Comparison of ENCODE assay signal across 9 mouse cellular contexts in the genomic region with DNA sequence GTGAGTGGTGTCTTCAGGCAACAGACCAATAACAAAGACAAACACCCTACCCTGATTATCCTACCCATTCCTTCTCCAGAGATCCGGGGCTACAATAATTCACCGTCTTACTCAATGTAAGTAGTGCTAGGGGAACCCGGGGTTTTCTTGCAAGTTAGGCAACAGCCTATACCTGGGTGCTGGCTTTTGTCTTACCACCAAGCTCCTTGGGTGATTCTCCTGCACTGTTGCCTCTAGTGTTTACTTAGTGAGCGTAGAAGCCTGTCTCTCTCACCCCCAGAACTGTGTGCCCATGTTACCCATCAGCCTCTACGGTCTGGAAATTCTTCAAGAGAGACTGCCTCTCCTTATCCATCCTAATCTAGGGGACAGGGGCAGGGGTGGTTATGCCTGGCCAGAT. TPM values are rescaled to one million over a fixed set of nuclear protein-coding genes. Genes with fewer than 3 reads are reported as not detected.
DNase-seq lines count a peak whose midpoint lies in the region; ATAC-seq and TF ChIP-seq lines count a peak whose summit lies in the region.
"Had no signal": no experiment of that assay in that cellular context is flagged by ENCODE, and none has a peak within 500 bp of the region (broad histone marks: within the 10 kb centered on the region; RNA-seq: fewer than 3 reads in every experiment).

No protein-coding gene starts in this region.

- peaks cover 10% of the 10 kb centered on the region; the same call in 1 of the 2 replicates for H3K36me3 ChIP-seq in heart, postnatal 0 days (replicated peaks; ENCODE audit: control insufficient read depth, insufficient read depth, low read length)
- H3K36me3 ChIP-seq in G1E (replicated peaks): peaks cover 28% of the 10 kb centered on the region
- peaks cover 3% of the 10 kb centered on the region; the same call in 1 of the 2 replicates for H3K36me3 ChIP-seq in forebrain, postnatal 0 days (ENCODE audit: insufficient read depth)
- H3K36me3 ChIP-seq in liver, postnatal 0 days (replicated peaks; ENCODE audit: insufficient read depth, low read length): peaks cover 9% of the 10 kb centered on the region

- H3K4me1 ChIP-seq in heart, postnatal 0 days (ENCODE audit: control insufficient read depth, insufficient read depth): peaks cover 28% of the 10 kb centered on the region
- peaks cover 72% of the 10 kb centered on the region for H3K4me1 ChIP-seq in G1E (ENCODE audit: insufficient read depth, low read depth, low read length)
- peaks cover 11% of the 10 kb centered on the region for H3K4me1 ChIP-seq in forebrain, postnatal 0 days (ENCODE audit: insufficient read depth)
- peaks cover 53% of the 10 kb centered on the region for H3K4me1 ChIP-seq in liver, postnatal 0 days (ENCODE audit: insufficient read depth)

- TF ChIP-seq EP300 in heart, postnatal 0 days (IDR thresholded peaks at IDR 0.05; ENCODE audit: low read depth): no peak
- no peak for TF ChIP-seq EP300 in liver, postnatal 0 days (IDR thresholded peaks at IDR 0.05; ENCODE audit: low read depth)

- peak overlapping the region; percentile 68 for H3K27ac ChIP-seq in heart, postnatal 0 days (ENCODE audit: low read depth)
- H3K27ac ChIP-seq in forebrain, postnatal 0 days (ENCODE audit: low read depth, low read length): no peak overlapping the region
- peak overlapping the region; percentile 100 for H3K27ac ChIP-seq in liver, postnatal 0 days (ENCODE audit: low read depth)

- no peak for ATAC-seq in heart, postnatal 0 days (ENCODE audit: insufficient read depth, low read depth)
- ATAC-seq in G1E (ENCODE audit: extremely low read depth, insufficient number of reproducible peaks, low FRiP score, poor library complexity, severe bottlenecking): no peak
- no peak for ATAC-seq in forebrain, postnatal 0 days
- no peak for ATAC-seq in liver, postnatal 0 days

- WGBS in heart, postnatal 0 days: 58% methylated on average over 5 of the region's 5 CpGs
- 75% methylated on average over 5 of the region's 5 CpGs for WGBS in forebrain, postnatal 0 days
- 45% methylated on average over 5 of the region's 5 CpGs for WGBS in liver, postnatal 0 days (ENCODE audit: insufficient replicate concordance)

- no peak for DNase-seq in heart, postnatal 0 days (ENCODE audit: low spot score)
- no peak for DNase-seq in heart, adult 8-10 months (ENCODE audit: low spot score)
- DNase-seq in G1E (ENCODE audit: low spot score): no peak
- DNase-seq in forebrain, postnatal 0 days: no peak
- no peak for DNase-seq in liver, postnatal 0 days
- DNase-seq in urinary bladder, adult 18-20 months (ENCODE audit: low spot score in 2 of 2): no peak
- no peak for DNase-seq in urinary bladder, postnatal 14 days (ENCODE audit: low spot score)
- no peak for DNase-seq in spleen, adult 12 weeks (ENCODE audit: low spot score)

- TF ChIP-seq CTCF in heart, postnatal 0 days (IDR thresholded peaks at IDR 0.05; ENCODE audit: low read depth): no peak
- TF ChIP-seq CTCF in G1E (IDR thresholded peaks at IDR 0.05; ENCODE audit: low read depth, low read length): no peak
- no peak for TF ChIP-seq CTCF in forebrain, postnatal 0 days (IDR thresholded peaks at IDR 0.05; ENCODE audit: low read depth)
- TF ChIP-seq CTCF in liver, postnatal 0 days (IDR thresholded peaks at IDR 0.05; ENCODE audit: low read depth): no peak

- peak overlapping the region; percentile 59 for H3K9ac ChIP-seq in heart, postnatal 0 days (replicated peaks; ENCODE audit: low read depth, low read length)
- no peak overlapping the region for H3K9ac ChIP-seq in forebrain, postnatal 0 days
- H3K9ac ChIP-seq in liver, postnatal 0 days (replicated peaks): peak overlapping the region; percentile 70

- H3K27me3 ChIP-seq in heart, postnatal 0 days (ENCODE audit: control insufficient read depth, insufficient read depth, low read length): no peaks in the 10 kb centered on the region
- H3K27me3 ChIP-seq in G1E (ENCODE audit: insufficient read depth, low read length): no peaks in the 10 kb centered on the region
- no peaks in the 10 kb centered on the region for H3K27me3 ChIP-seq in forebrain, postnatal 0 days (ENCODE audit: insufficient read depth, low read length)
- no peaks in the 10 kb centered on the region for H3K27me3 ChIP-seq in liver, postnatal 0 days (ENCODE audit: insufficient read depth, low read length)
- H3K27me3 ChIP-seq: Patski had no signal

- no peaks in the 10 kb centered on the region for H3K9me3 ChIP-seq in heart, postnatal 0 days (replicated peaks; ENCODE audit: control insufficient read depth, low read length)
- H3K9me3 ChIP-seq in G1E (replicated peaks): no peaks in the 10 kb centered on the region
- no peaks in the 10 kb centered on the region for H3K9me3 ChIP-seq in forebrain, postnatal 0 days (ENCODE audit: low read length)
- H3K9me3 ChIP-seq in liver, postnatal 0 days (ENCODE audit: low read length): no peaks in the 10 kb centered on the region

- H3K4me3 ChIP-seq in heart, postnatal 0 days (ENCODE audit: low read depth, low read length): peak overlapping the region; percentile 49
- H3K4me3 ChIP-seq in G1E (ENCODE audit: low read depth, low read length): peak overlapping the region; percentile 72; the same call in 1 of the 2 replicates
- no peak overlapping the region for H3K4me3 ChIP-seq in forebrain, postnatal 0 days (ENCODE audit: low read depth, low read length)
- H3K4me3 ChIP-seq in liver, postnatal 0 days (ENCODE audit: low read depth, low read length): peak overlapping the region; percentile 60

- H3K4me2 ChIP-seq in heart, postnatal 0 days (ENCODE audit: low read depth, low read length): peak overlapping the region; percentile 84
- peak overlapping the region; percentile 49; the same call in 1 of the 2 replicates for H3K4me2 ChIP-seq in forebrain, postnatal 0 days (ENCODE audit: low read depth)
- H3K4me2 ChIP-seq in liver, postnatal 0 days (ENCODE audit: low read depth, low read length): peak overlapping the region; percentile 89

RNA-seq across cellular contexts. Expression of gene Ccnd3, which starts 0.6 kb away (rescaled TPM):
- 231 and 248 TPM in 2 replicates for total RNA-seq in heart, postnatal 0 days (2014; rRNA removed; ENCODE audit: low replicate concordance)
- polyA plus RNA-seq in heart, postnatal 0 days (2015; fragmentation: Nextera tagmentation; extraction: Ambion mirVana): 180 and 187 TPM in 2 replicates
- 10 to 100 TPM; 74.4 to 82.2 (median 75.2) TPM for total RNA-seq in heart, adult 8-10 months (2022)
- total RNA-seq in G1E (2014; fragmentation: Nextera tagmentation): 229 and 238 TPM in 2 replicates
- 134 and 143 TPM in 2 replicates for total RNA-seq in G1E (2017)
- 426 and 439 TPM in 2 replicates for polyA plus RNA-seq in G1E (2012)
- 26.3 and 42.6 TPM in 2 replicates for total RNA-seq in forebrain, postnatal 0 days (2014; rRNA removed)
- 54.0 and 59.6 TPM in 2 replicates for polyA plus RNA-seq in forebrain, postnatal 0 days (2015; fragmentation: Nextera tagmentation; extraction: Ambion mirVana)
- 249 and 250 TPM in 2 replicates for polyA plus RNA-seq in liver, postnatal 0 days (2015; fragmentation: Nextera tagmentation; extraction: Ambion mirVana)

RNA-seq across cellular contexts. Expression of gene Taf8, which starts 2.1 kb away (rescaled TPM):
- total RNA-seq in heart, postnatal 0 days (2014; rRNA removed; ENCODE audit: low replicate concordance): 14.7 and 26.4 TPM in 2 replicates
- 11.5 and 11.9 TPM in 2 replicates for polyA plus RNA-seq in heart, postnatal 0 days (2015; fragmentation: Nextera tagmentation; extraction: Ambion mirVana)
- total RNA-seq in heart, adult 8-10 months (2022): 10 to 100 TPM in 2 of 4 experiments, 1 to 10 TPM in 2; 9.1 to 12.5 (median 10.4) TPM
- total RNA-seq in G1E (2014; fragmentation: Nextera tagmentation) (29.1 and 31.1 TPM in 2 replicates), G1E (2017) (39.8 and 47.0 TPM in 2 replicates)
- polyA plus RNA-seq in G1E (2012): 22.3 and 22.4 TPM in 2 replicates
- 17.4 and 17.9 TPM in 2 replicates for total RNA-seq in forebrain, postnatal 0 days (2014; rRNA removed)
- 8.8 and 10.8 TPM in 2 replicates for polyA plus RNA-seq in forebrain, postnatal 0 days (2015; fragmentation: Nextera tagmentation; extraction: Ambion mirVana)
- polyA plus RNA-seq in liver, postnatal 0 days (2015; fragmentation: Nextera tagmentation; extraction: Ambion mirVana): 6.5 and 8.1 TPM in 2 replicates
